Mouse (Mus musculus) bone marrow, adult 2 months (tissue): ENCODE measurements around the gene Gm21103.
"Not testable (repeated sequence)": the region's sequence is repeated elsewhere in the genome, so short reads cannot be mapped to it uniquely, and the experiment has no call there.

ENCODE experiments used
- CTCF ChIP-seq: fragments of 200-500 bp; IDR thresholded peaks from 2 replicates; pipeline ENCODE4 v1.5.1; 2011; ENCODE audit warnings: low read length, control low read depth; ENCODE audit not compliant: control insufficient read depth, insufficient read depth
- POLR2A ChIP-seq: fragments of 200-500 bp; IDR thresholded peaks from 2 replicates; pipeline ENCODE4 v1.6.1; 2011; ENCODE audit warnings: low read depth, mild to moderate bottlenecking, control low read depth, low read length, borderline replicate concordance; ENCODE audit not compliant: control insufficient read depth

DNA sequence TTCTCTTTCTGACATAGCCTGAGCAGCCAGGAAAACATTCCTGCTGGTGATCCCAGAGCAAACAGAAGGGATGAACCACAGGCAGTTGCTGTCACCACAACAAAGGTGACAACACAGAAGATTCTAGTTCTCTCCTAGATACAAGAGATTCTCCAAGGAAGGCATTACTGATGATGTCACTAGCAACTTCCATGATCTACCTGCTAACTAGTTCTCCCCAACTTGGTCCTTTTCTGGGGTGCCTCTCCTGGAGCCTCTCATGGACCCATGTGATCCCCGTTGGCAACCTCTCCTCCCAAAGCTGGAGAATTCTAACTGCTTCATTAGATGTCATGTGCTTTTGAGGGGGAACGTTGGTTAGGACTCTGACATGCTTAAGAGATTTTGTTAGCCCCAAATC lies at the start of gene Gm21103:
- not testable (repeated sequence) for TF ChIP-seq CTCF, POLR2A
